Mouse (Mus musculus) limb, embryonic 13.5 days (tissue): ENCODE measurements around the gene Aff2. TPM values are rescaled to one million over a fixed set of nuclear protein-coding genes. Genes with fewer than 3 reads are reported as not detected.

ENCODE experiments used
- ATAC-seq: fragments of 200-750 bp; cut with Nextera tagmentation; 2 replicates; pipeline ENCODE4 v1.8.0; 2017; ENCODE audit warnings: low read depth, moderate number of reproducible peaks, moderate TSS enrichment; ENCODE audit not compliant: low FRiP score
- H3K27ac ChIP-seq: fragments of 300-500 bp; sonication (generic); 2 replicates; pipeline ENCODE4 v1.5.1; 2015; ENCODE audit warnings: inconsistent platforms, mild to moderate bottlenecking, moderate library complexity
- H3K27me3 ChIP-seq: fragments of 300-500 bp; sonication (generic); 2 replicates; pipeline ENCODE4 v1.6.1; 2015; ENCODE audit warnings: mild to moderate bottlenecking, inconsistent platforms
- H3K36me3 ChIP-seq: fragments of 300-500 bp; sonication (generic); 2 replicates; pipeline ENCODE4 v1.6.1; 2015; ENCODE audit warnings: inconsistent platforms, mild to moderate bottlenecking, moderate library complexity
- H3K4me1 ChIP-seq: fragments of 300-500 bp; sonication (generic); 2 replicates; pipeline ENCODE4 v1.6.1; 2015; ENCODE audit warnings: inconsistent platforms
- H3K4me2 ChIP-seq: fragments of 300-500 bp; sonication (generic); replicated peaks from 2 replicates; pipeline ENCODE4 v1.6.1; 2015; ENCODE audit warnings: inconsistent platforms, mild to moderate bottlenecking, moderate library complexity
- H3K4me3 ChIP-seq: fragments of 300-500 bp; sonication (generic); 2 replicates; pipeline ENCODE4 v1.5.1; 2015; ENCODE audit warnings: moderate library complexity, mild to moderate bottlenecking, inconsistent platforms
- H3K9ac ChIP-seq: fragments of 300-500 bp; sonication (generic); 2 replicates; pipeline ENCODE4 v1.6.1; 2015; ENCODE audit warnings: mild to moderate bottlenecking, inconsistent platforms
- H3K9me3 ChIP-seq: fragments of 300-500 bp; sonication (generic); 2 replicates; pipeline ENCODE4 v1.6.1; 2016; ENCODE audit warnings: inconsistent platforms
- WGBS: fragments of 180-500 bp; shearing (Covaris S2); methylation state at CpG from one replicate; pipeline ENCODE4 v1.1.7; 2015; 5-methylcytosine and 5-hydroxymethylcytosine counted together
- polyA plus RNA-seq: library from polyadenylated mRNA; unstranded; fragments of >200 nt; fragmentation: Nextera tagmentation; extraction: Ambion mirVana; gene quantifications from 2 replicates; pipeline ENCODE4 v1.2.1, GENCODE M21; 2015

The Aff2 gene
- polyA plus RNA-seq, 1 experiment from 2014 or later = 15.8 TPM

DNA sequence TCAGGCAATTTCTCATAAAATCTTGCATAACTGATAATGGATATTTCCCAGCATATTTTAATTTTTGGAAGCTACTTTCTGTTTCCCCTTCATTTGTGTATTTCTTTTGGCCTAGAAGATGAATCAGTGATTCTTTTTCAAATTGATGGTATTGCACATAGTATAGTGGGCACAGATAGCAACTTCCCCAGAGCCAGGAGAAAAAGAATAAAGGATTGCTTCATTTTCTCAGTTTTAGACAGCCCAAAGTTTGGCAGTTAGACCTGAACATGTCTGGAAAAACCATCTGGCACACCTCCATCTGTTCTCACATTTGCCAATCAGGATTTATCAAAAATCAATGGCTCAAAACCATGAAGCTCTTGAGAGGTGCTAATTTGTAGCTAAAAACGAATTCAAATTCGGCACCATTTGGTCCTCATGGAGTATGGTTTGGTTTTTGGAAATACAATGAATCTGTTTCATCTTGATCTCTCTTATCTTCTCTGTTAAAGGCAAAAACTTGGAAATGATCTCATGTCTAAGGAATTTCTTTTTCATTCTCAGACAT lies 441.9 kb downstream of the Aff2 start:
- ATAC-seq = no peak
- no peaks in the 10 kb centered on the region for H3K4me1 ChIP-seq
- 87% methylated on average over 2 of the region's 2 CpGs for WGBS

DNA sequence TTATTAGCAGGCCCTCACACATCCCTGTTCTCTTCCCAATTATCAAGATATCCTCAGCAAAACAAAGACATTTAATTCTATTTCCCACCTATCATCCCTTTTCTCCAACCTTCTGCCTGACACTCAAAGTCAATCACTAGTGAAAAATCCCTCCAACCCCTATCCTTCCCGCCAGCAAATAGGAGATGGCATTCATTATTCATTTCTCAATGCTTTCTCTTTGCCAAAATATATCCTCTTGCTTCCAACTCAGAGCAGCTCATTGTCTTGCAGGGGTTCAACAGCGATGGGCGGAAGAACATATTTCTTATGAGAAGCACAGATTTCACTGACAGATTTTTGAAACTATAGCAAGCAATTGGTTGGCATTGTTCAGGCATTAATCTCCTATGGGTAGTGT lies 442.4 kb downstream of the Aff2 start:
- no peak for ATAC-seq
- Histone ChIP-seq H3K36me3 (no peaks in the 10 kb centered on the region), H3K27ac (no peak overlapping the region), H3K27me3 (no peaks in the 10 kb centered on the region), H3K9ac (no peak overlapping the region), H3K4me1 (no peaks in the 10 kb centered on the region), H3K4me2 (no peak overlapping the region), H3K9me3 (no peaks in the 10 kb centered on the region), H3K4me3 (no peak overlapping the region)
- WGBS = 95% methylated on average over 3 of the region's 3 CpGs

More for the DNA sequence above, 441.9 kb downstream of the Aff2 start:
- no peaks in the 10 kb centered on the region for H3K36me3 ChIP-seq
- no peak overlapping the region for H3K9ac ChIP-seq
- H3K4me2 ChIP-seq = no peak overlapping the region
- H3K27ac ChIP-seq = no peak overlapping the region
- no peak overlapping the region for H3K4me3 ChIP-seq
- no peaks in the 10 kb centered on the region for H3K27me3 ChIP-seq
- no peaks in the 10 kb centered on the region for H3K9me3 ChIP-seq

DNA sequence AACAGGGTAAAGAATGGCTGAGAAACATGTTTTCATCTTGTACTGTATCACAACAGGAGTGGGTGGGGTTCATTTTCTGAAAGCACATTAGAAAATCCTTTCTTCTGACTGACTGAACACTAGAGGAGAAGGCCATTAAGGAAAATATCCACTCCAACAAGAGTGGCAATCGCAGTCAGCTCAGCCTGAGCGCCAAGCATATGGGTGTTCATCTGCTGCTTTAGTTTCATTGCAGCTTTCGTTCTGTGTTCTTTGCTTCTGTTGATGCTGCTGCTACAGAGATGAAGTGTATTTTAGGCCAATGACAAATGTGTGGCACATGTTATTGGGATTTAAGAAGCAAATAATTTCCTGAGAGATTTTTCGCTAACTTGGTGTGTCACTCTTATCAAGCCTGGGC lies 451.7 kb downstream of the Aff2 start:
- Histone ChIP-seq H3K9me3 (no peaks in the 10 kb centered on the region), H3K9ac (no peak overlapping the region), H3K27me3 (no peaks in the 10 kb centered on the region), H3K4me1 (no peaks in the 10 kb centered on the region), H3K4me2 (no peak overlapping the region), H3K27ac (no peak overlapping the region), H3K36me3 (no peaks in the 10 kb centered on the region), H3K4me3 (no peak overlapping the region)
- ATAC-seq = no peak
- WGBS = 87% methylated on average over 4 of the region's 4 CpGs

- Histone ChIP-seq H3K4me3 (no peak overlapping the region), H3K4me2 (no peak overlapping the region), H3K9me3 (no peaks in the 10 kb centered on the region), H3K9ac (no peak overlapping the region), H3K36me3 (no peaks in the 10 kb centered on the region), H3K27ac (no peak overlapping the region), H3K4me1 (no peaks in the 10 kb centered on the region), H3K27me3 (no peaks in the 10 kb centered on the region)
- WGBS = 70% methylated on average over 2 of the region's 2 CpGs
- ATAC-seq = no peak
Observed at GRCm38 (mm10) chrX:69815054-69815453, 455.0 kb downstream of the Aff2 start.

GRCm38 (mm10) chrX:69817679-69818078 lies 457.6 kb downstream of the Aff2 start:
- no peak overlapping the region for H3K9ac ChIP-seq
- 79% methylated on average over 3 of the region's 3 CpGs for WGBS
- H3K4me1 ChIP-seq = no peaks in the 10 kb centered on the region
- no peak for ATAC-seq
- no peak overlapping the region for H3K27ac ChIP-seq
- H3K4me3 ChIP-seq = no peak overlapping the region
- no peak overlapping the region for H3K4me2 ChIP-seq
- H3K27me3 ChIP-seq = no peaks in the 10 kb centered on the region
- no peaks in the 10 kb centered on the region for H3K9me3 ChIP-seq
- H3K36me3 ChIP-seq = no peaks in the 10 kb centered on the region

DNA sequence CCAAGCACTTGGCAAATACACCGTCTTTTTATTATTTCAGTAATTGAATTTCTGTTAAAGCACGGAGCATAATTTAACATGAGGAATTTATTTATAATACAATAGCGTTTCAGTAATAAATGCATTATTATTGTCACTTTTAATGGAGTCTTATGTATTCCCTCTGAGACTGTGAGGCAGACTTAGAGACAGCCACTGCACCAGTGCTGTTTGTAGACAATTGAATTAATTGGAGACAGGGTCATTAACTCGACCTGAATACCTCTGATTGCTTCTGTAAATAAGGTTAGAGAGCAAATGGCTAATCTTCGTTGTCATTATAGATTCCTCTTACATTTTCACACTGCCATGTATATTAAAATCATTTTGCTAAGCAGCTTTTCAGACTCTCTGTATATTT lies 458.1 kb downstream of the Aff2 start:
- WGBS = 54% methylated on average over 5 of the region's 5 CpGs
- no peak for ATAC-seq
- no peak overlapping the region for H3K4me3 ChIP-seq
- H3K4me1 ChIP-seq = no peaks in the 10 kb centered on the region
- H3K27me3 ChIP-seq = no peaks in the 10 kb centered on the region
- no peaks in the 10 kb centered on the region for H3K36me3 ChIP-seq
- no peak overlapping the region for H3K4me2 ChIP-seq
- no peak overlapping the region for H3K9ac ChIP-seq
- no peaks in the 10 kb centered on the region for H3K9me3 ChIP-seq
- H3K27ac ChIP-seq = no peak overlapping the region

- no peak overlapping the region for H3K4me2 ChIP-seq
- no peak for ATAC-seq
- H3K9me3 ChIP-seq = no peaks in the 10 kb centered on the region
- no peaks in the 10 kb centered on the region for H3K4me1 ChIP-seq
- WGBS = 94% methylated on average over 5 of the region's 5 CpGs
- H3K27me3 ChIP-seq = no peaks in the 10 kb centered on the region
- H3K36me3 ChIP-seq = no peaks in the 10 kb centered on the region
- no peak overlapping the region for H3K4me3 ChIP-seq
- H3K9ac ChIP-seq = no peak overlapping the region
- H3K27ac ChIP-seq = no peak overlapping the region
Observed at GRCm38 (mm10) chrX:69867601-69868000, 507.5 kb downstream of the Aff2 start.

GRCm38 (mm10) chrX:69891713-69892112 lies 531.6 kb downstream of the Aff2 start:
- WGBS = 26% methylated on average over 3 of the region's 3 CpGs

More at GRCm38 (mm10) chrX:69891713-69892112, 531.6 kb downstream of the Aff2 start:
- Histone ChIP-seq H3K27me3 (no peaks in the 10 kb centered on the region), H3K36me3 (no peaks in the 10 kb centered on the region), H3K27ac (no peak overlapping the region), H3K4me3 (no peak overlapping the region), H3K9me3 (no peaks in the 10 kb centered on the region), H3K4me2 (no peak overlapping the region), H3K9ac (no peak overlapping the region), H3K4me1 (no peaks in the 10 kb centered on the region)
- ATAC-seq = no peak
